ENCODE assay signal across 7 mouse cellular contexts in the genomic region with DNA sequence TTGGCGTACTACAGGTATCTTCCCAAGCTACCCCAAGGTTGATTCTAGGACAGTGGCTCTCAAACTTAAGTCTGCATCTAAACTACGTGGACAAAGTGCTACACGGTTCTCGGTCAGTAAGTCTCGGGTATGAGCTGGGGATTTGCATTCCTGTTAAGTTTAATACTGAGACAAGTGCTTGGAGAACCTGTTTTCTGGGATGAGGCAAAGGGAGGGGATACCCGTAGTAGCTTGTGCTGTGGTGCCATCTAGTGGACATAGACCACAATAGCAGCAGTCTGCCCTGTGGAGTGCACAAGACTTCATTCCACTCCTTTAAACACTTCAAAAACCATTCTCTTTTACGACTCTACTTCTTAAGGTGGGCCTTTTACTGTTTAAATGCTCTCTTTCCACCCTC. TPM values are rescaled to one million over a fixed set of nuclear protein-coding genes. Genes with fewer than 3 reads are reported as not detected.
A peak's percentile ranks its signal among the peaks of the same experiment; 100 is the strongest.
DNase-seq lines count a peak whose midpoint lies in the region; ATAC-seq and TF ChIP-seq lines count a peak whose summit lies in the region.

No protein-coding gene starts in this region.

- 0 out of 2 replicates have a peak overlapping the region, but pooled peaks have one; percentile 33 for H3K9ac ChIP-seq in forebrain, embryonic 12.5 days
- no peak overlapping the region for H3K9ac ChIP-seq in lung, postnatal 0 days (replicated peaks; ENCODE audit: low read depth)

- H3K36me3 ChIP-seq in forebrain, embryonic 12.5 days (replicated peaks), result no peaks in the 10 kb centered on the region
- no peaks in the 10 kb centered on the region for H3K36me3 ChIP-seq in hindbrain, embryonic 10.5 days
- H3K36me3 ChIP-seq in lung, postnatal 0 days (ENCODE audit: insufficient read depth, low read length), result no peaks in the 10 kb centered on the region

- ATAC-seq in cerebellum, adult (ENCODE audit: insufficient number of reproducible peaks, low FRiP score, low TSS enrichment), result peak; percentile 66; the same call in 1 of the 2 replicates
- ATAC-seq in forebrain, embryonic 12.5 days (ENCODE audit: low FRiP score), result peak; percentile 64
- peak; percentile 64 for ATAC-seq in lung, postnatal 0 days

- peak; percentile 93 for DNase-seq in NIH3T3 (ENCODE audit: low read depth)
- DNase-seq in hindbrain, embryonic 10.5 days (ENCODE audit: low spot score), result peak; percentile 82
- DNase-seq in layer of hippocampus, adult 8-10 months (ENCODE audit: low spot score in 2 of 2), result peak; percentile 63 to 80
- peak; percentile 92 for DNase-seq in lung, postnatal 0 days (ENCODE audit: low spot score)
- DNase-seq in retina, postnatal 7 days (ENCODE audit: low read depth, low spot score), result peak; percentile 82

- H3K4me1 ChIP-seq in forebrain, embryonic 12.5 days, result peaks cover 28% of the 10 kb centered on the region
- peaks cover 43% of the 10 kb centered on the region for H3K4me1 ChIP-seq in hindbrain, embryonic 10.5 days (replicated peaks)
- no peaks in the 10 kb centered on the region for H3K4me1 ChIP-seq in lung, postnatal 0 days (ENCODE audit: insufficient read depth, low read depth, low read length)

- H3K4me3 ChIP-seq in forebrain, embryonic 12.5 days (replicated peaks), result peak overlapping the region; percentile 30
- H3K4me3 ChIP-seq in hindbrain, embryonic 10.5 days, result peak overlapping the region; percentile 44
- H3K4me3 ChIP-seq in lung, postnatal 0 days (ENCODE audit: low read depth, low read length), result no peak overlapping the region

- no peaks in the 10 kb centered on the region for H3K9me3 ChIP-seq in forebrain, embryonic 12.5 days
- H3K9me3 ChIP-seq in hindbrain, embryonic 10.5 days, result no peaks in the 10 kb centered on the region
- H3K9me3 ChIP-seq in lung, postnatal 0 days (ENCODE audit: low read length), result no peaks in the 10 kb centered on the region

- WGBS in forebrain, embryonic 12.5 days, result 2% methylated on average over 7 of the region's 7 CpGs
- 4% methylated on average over 7 of the region's 7 CpGs for WGBS in hindbrain, embryonic 10.5 days
- WGBS in lung, postnatal 0 days, result 4% methylated on average over 7 of the region's 7 CpGs

- TF ChIP-seq CTCF in lung, postnatal 0 days (IDR thresholded peaks at IDR 0.05), result peak; percentile 98

- no peak overlapping the region for H3K27ac ChIP-seq in forebrain, embryonic 12.5 days
- H3K27ac ChIP-seq in hindbrain, embryonic 10.5 days, result peak overlapping the region; percentile 82
- H3K27ac ChIP-seq in lung, postnatal 0 days (ENCODE audit: low read length), result no peak overlapping the region

- H3K4me2 ChIP-seq in forebrain, embryonic 12.5 days, result peak overlapping the region; percentile 56
- H3K4me2 ChIP-seq in lung, postnatal 0 days (replicated peaks; ENCODE audit: low read depth, low read length), result peak overlapping the region; percentile 36

- TF ChIP-seq EP300 in lung, postnatal 0 days (IDR thresholded peaks at IDR 0.05), result no peak

- peaks cover 17% of the 10 kb centered on the region for H3K27me3 ChIP-seq in forebrain, embryonic 12.5 days
- H3K27me3 ChIP-seq in hindbrain, embryonic 10.5 days (ENCODE audit: insufficient read depth, poor library complexity, severe bottlenecking), result peaks cover 13% of the 10 kb centered on the region
- H3K27me3 ChIP-seq in lung, postnatal 0 days (replicated peaks; ENCODE audit: insufficient read depth, low read length), result no peaks in the 10 kb centered on the region

RNA-seq across cellular contexts. Expression of gene Akap1, which starts 41.4 kb away (rescaled TPM):
- 20.9 and 23.3 TPM in 2 replicates for polyA plus RNA-seq in forebrain, embryonic 12.5 days (2016; fragmentation: Nextera tagmentation; extraction: Ambion mirVana)
- polyA plus RNA-seq in hindbrain, embryonic 10.5 days (2016; fragmentation: Nextera tagmentation; extraction: Ambion mirVana), result 17.7 and 19.6 TPM in 2 replicates
- total RNA-seq in layer of hippocampus, adult 8-10 months (2022), result 10 to 100 TPM; 40.5 to 44.8 (median 41.6) TPM
- 12.6 and 13.5 TPM in 2 replicates for polyA plus RNA-seq in lung, postnatal 0 days (2015; fragmentation: Nextera tagmentation; extraction: Ambion mirVana)
